Mouse (Mus musculus): ENCODE measurements around the gene Map4k3.
"Not testable (repeated sequence)": the region's sequence is repeated elsewhere in the genome, so short reads cannot be mapped to it uniquely, and the experiment has no call there.

Gene Map4k3

DNA sequence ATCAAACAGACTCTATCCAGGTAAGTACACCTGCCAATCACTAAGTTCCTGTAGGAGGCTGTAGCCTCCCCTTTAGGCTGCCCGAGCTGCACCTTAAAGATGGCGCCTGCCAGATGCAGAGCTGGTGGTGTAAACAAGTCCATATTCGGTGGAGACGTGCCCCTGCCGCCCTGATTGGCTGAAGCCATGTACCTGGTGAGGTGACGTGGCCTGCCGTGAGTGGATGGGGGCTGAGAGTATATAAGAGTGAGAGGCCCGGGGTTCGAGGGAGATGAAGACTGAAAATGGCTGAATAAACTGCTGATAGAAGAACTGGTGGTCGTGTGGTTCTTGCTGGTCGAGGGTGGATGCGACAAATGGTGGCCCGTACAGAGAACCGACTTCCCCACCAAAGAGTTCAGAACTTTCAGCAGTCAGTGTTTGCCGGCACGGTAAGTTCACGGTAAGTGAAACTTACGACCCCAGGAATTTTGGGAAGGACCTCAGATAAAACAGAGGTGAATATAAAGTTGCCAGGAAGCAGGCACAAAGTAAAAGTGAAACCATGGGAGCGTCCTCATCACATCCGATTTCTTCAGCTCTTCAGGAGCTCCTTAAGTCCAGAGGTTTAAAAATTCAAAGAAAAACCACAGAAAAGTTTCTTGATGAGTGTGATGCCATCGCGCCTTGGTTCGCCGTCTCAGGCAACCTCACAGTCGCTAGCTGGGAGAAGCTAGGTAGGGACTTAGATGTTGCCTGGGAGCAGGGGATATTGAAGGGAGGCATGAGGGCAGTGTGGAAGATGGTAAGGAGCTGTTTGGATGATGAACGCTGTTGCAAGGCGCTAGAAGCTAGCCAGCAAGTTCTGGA is 164.3 kb downstream of the Map4k3 start:
- DNase-seq: not testable (repeated sequence)

DNA sequence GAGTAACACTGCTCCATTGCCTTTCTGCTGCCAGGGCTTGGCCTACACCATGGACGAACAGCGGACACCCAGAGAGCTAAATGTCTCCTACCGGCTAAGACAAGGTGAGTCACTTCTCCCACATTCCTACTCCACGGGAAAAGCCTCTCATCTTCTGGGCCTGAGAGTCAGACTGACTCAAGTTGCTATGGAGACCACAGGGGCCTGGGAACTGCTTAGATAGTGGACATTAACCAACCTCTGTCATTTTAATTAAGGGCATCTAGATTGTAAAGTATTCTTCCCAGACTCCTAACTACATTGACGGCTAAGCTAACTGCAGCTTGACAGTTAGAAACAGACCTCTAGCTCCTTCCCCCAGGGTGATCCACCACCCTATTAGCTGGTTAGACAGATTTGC is 165.5 kb downstream of the Map4k3 start:
- DNase-seq: no peak

DNA sequence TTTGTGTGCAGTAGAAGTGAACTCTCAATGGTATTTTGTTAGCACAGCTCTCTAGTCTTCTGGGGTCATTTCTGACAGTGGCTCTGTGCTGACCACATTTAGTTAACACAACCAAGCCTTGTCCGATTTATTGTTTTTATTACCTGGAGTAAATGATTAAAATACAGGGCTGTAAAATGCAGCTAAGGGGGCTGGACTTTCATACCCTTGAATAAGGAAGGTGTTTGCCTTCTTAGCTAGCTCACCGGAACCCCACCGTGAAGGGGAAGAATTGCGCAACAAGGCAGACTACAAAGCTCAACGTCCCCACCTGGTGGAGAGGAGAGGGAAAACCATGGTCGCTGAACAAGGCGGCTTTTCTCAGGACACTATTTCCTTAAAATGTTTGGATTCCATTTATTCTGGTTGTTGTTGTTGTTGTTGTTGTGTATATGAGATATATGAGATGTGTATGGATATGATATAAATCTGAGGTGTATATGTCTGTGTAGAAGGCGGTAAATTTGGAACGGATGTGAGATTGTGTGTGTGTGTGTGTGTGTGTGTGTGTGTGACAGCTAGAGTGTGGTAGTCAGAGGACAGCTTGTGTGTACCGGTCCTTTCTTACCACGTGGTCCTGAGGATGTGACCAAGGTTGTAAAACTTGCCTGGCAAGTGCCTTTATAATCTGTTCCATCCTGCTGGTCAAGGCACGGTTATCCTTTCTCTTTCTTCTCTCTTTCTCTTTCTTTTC is 167.4 kb downstream of the Map4k3 start:
- DNase-seq: peak; percentile 86 to 88

DNA sequence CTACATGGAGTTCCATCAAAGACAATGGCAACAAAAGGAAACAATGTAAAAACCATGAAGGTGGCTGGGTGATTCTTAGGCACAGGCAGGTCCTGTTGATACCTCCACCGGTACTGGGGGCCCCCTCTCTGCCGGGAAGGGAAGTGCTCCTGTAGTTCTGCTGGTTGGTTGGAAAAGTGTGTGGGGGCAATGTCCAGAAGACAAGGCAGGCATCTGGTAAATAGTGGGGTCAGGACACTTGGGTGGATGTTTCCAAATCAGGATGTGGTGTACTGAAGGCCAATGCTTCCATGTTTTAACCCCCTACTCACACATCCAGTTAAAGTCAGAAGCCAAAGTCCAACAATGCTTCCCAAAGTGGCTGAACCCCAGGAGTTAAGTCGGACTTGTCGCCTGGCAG is 168.5 kb downstream of the Map4k3 start:
- DNase-seq: no peak

DNA sequence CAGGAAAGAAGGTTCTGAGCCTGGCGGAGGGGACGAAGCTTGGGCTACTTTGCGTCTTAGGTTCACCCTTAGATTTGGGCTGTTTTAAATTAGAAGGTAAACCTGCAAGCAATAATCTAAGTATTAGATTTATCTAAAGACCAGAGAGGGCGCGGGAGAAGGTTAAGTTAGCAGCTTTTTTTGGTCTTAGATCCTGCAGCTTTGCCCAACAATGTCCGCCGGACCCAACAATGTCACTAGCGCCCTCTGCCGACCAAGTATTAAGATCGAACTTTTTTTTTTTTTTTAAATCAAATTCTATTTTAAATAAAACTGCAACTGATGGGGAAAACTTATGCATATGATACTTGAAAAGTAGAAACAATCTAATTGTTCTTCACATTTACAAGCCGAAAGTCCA is 169.2 kb downstream of the Map4k3 start:
- DNase-seq: peak; percentile 75 to 78

DNA sequence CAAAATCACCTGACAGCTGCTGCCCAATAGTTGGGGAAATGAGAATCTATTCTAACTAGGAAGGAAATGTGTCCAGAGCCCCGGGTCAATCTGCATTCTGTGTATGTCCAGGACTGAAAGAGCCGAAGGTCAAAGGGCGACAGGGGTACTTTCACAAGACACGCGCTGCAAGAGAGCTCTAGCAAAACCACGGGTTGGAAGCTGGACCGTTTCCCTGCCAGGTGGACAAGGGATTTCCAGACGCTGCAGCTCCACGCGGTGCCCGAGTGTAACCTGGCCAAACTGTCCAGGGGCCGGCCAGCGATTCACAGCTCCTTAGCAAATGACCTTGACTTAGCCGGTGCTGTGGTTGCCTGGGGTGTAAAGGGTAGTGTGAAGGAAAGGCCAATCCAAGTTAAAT is 169.7 kb downstream of the Map4k3 start:
- peak; percentile 19 to 52 for DNase-seq

DNA sequence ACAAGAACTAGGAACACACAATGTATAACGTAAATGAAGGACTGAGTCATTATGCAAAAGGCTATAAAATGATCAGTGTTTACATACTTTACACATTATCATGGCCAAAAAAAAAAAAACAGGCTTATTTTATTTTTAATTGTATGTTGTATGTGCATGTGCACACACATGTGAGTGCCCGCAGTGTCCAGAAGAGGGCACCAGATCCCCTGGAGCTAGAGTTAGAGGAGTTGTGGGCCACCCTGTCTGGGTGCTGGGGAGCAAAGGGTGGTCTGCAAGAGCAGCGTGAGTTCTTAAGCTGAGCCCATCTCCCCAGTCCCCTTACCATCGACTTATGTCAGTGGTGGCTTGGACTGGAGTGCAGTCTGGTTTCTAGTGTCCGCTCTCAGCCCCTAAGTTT is 170.8 kb downstream of the Map4k3 start:
- DNase-seq: no peak

DNA sequence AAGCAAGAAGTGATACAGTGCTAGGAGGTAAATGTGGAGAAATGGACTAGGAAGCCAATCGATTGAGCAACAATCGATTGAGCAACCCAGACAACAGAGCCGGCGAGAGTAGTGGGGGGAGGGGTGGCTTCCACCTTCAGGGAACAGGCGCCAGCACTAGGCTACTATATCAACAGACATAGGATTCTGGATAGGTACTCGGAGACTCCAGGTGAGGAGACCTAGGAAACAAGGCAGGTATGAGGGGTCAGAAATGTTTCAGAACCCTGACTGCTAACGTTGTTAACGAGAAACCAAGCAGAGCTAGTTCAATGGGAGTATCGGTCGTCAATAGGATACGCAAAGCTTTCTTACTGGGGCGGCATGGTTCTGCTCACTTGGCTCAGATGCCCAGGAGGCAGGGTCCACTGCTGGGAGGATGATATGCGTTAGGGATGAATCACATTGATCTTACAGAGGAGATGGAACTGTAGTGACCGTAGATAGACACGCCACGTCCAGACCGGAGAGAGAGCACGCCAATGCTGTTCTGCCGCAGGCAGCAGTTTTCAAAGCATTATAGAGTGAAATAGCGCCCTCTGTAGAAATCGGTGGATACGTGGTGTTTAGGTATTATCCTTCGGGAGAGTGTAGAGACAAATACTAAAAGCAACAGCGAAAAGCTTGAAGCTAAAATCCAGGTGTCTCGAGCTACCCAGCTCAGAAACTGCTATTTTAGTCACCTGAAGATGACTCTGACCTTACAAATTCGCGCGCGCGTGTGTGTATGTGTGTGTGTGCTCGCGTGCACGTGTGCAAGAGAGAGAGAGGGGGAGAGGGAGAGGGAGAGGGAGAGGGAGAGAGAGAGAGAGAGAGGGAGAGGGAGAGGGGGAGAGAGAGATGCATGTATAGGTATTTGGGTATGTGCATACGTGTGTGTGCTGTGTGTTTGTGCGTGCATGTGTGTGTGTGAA is 174.7 kb downstream of the Map4k3 start:
- peak; percentile 80 to 89 for DNase-seq

DNA sequence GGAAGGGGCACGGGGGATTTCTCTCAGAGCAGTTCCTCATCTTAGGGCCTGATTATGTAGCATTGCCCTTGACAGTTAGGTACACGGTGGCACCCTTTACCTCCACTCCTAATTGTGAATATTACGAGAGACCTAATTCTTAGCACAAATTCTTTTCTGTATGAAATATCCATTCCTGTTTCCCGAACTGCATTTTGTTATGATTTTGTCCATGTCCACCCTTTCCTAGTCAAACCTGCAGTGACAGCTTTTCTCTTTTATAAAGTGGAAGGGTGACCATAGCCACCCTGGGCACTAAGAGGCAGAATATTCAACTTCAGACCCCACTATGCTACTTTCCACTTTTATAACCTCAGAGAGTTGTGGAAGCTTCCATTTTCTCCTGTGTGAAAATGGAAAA is 175.6 kb downstream of the Map4k3 start:
- no peak for DNase-seq

DNA sequence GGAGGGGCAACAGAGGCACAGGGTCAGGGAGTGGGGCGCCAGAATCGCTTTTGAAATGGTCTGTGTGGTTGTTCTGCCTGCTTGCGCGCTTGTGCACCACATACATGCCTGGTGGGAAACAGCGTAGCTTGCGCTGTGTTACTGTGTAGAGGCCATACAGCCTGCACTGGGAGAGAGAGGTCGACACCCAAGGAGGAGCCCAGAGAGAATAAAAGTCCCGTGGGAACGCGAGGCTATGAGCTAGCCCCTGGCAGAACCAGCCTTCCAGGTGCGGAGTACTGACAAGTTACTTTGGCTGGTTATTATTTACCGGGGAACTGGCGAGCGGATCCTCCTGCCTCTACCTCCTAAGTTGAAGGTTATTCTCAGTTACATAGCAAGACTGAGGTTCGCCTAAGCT is 177.3 kb downstream of the Map4k3 start:
- DNase-seq: no peak

DNA sequence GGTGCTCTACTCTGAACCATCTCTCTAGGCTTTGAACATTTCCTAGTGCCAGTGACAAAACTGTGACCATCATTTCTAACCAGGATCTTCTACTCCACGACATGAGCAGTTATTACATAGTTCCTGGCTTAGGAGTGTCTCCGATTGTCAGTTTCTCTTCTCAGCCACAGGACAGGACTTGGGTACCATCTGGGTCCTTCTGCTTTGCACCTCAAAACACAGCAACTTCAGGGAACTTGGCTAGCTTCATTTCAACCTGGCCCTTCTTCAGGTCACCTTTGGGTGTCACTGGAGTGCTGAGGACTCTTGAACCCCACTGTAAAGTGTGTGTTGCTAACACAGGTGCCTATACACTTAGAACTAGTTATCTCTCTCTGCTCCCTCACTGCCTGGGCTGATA is 181.4 kb downstream of the Map4k3 start:
- DNase-seq: no peak

DNA sequence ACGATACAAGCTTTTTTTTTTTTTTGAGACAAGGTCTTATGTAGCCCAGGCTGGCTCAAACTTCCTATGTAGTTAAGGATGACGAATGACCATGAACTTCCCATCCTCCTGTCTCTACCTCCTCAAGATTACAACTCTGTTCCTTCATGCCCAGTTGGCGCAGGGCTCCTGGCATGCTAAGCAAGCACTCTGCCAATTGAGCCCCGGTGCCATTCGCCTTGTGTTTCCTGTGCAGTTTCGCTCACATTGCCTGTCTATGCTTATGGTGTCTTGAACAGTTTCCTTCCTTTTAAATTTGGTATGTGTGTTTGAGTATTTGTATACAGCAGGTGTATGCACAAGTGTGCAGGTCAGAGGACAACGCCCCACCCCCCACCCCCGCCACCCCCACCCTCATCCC is 182.1 kb downstream of the Map4k3 start:
- no peak for DNase-seq

DNA sequence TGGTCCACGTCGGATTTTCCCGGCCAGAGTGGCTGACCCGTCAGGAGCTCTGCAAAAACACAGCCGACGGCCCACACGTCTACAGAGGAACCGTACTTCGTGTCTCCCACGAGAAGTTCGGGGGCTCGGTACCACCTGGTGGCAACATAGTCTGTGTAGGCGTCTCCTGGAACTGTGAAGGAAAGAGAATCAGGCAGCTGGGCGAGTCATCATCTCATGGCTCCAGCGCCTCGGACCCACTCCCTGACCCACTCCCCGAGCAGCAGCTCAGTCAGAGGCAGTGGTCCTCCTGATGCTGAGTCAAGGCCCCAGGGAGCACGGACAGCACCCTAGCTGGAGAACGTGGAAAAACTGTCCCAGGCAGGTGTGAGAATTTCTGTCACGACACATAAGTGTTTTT is 184.6 kb downstream of the Map4k3 start:
- no peak for DNase-seq

DNA sequence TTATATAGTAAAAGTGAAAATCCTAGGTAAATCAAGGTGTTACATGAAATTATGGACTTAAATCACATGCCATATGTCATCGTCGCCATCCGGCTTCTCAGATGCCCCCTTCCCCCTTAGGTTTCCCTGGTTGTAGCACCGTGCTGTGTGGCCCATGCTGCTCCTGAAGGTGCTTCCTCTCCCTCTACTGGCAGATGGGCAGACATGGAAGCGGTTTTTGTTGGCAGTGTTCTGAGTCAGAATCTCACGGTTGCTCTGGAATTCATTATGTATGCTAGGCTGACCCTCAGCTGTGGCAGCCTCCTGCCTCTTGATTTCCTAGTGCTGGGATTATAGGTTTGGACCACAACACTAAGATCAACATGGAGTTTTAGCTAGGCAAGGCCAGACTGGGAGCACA is 191.1 kb downstream of the Map4k3 start:
- DNase-seq: no peak

DNA sequence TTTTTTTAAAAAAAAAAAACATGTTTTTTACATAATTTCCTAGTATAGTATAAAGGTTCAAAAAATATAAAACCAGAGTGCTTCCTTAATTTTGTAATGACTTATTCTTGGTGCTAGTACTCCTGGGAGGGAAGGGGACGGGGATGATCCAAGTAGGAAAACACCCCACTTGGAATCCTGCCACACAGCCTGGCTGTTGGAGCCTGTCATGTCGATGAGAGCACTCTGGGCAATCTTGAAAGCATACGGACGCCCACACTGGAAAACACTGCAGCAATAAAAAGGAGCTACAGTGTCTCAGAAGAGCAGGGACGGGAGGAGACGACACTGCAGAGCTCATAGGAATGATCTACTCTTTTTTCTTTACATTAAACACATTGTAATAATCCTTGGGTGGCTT is 192.7 kb downstream of the Map4k3 start:
- no peak for DNase-seq

DNA sequence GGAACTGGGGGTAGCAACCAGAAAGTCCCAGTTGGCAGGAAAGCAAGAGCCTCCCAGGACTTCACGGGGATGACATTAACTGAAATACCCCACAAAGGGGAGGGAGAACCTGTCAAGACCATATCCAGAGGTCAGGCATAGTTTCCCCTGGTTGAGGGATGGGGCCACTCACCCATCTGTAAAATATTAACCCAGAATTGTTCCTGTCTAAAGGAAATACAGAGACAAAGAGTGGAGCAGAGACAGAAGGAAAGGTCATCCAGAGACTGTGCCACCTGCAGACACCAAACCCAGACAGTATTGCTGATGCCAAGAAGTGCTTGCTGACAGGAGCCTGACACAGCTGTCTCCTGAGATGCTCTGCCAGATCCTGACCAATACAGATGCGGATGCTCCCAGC is 196.9 kb downstream of the Map4k3 start:
- DNase-seq: not testable (repeated sequence)
